Mouse (Mus musculus) cerebellum, adult 11 months (tissue): Measurements from ENCODE around the gene Smarcb1.

ENCODE experiments used
- DNase-seq: peaks from one replicate; pipeline ENCODE4 v3.0.0; 2022

Gene Smarcb1

DNA sequence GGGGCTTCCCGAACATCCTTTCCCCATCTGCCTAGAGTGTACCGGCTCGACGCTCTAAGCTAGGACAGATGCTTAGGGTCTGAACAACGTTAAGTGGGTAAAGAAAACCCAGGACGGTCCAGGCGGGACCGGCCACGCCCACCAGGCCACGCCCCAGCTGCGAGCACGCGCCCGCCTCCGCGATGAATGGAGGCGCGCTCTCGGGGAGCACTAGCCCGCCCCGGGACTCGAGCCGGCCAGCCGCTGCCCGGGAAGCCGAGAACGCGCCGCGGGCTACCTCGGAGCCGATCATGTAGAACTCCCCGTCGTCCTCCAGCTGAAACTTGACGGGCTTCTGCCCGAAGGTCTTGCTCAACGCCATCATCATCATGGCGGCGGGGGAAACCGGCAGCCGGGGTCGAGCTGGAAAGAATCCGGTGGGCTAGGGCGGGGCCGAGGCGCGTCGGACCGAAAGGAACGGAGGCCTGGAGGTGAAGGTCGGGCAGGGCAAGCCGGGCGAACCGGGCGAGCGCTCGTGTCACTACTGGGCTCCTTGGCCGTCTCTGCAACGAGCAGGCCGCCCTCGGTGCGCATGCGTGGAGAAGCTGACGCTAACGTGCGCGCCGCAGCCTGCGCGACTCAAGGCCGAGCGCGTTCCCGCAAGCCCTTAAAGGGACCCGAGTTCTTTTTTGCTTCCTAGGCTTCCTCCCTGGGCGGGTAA, at the start of gene Smarcb1:
Smarcb1 (minus strand) TSS at position 592 of the 700 bp plus-strand sequence.
- DNase-seq: peak; percentile 96

DNA sequence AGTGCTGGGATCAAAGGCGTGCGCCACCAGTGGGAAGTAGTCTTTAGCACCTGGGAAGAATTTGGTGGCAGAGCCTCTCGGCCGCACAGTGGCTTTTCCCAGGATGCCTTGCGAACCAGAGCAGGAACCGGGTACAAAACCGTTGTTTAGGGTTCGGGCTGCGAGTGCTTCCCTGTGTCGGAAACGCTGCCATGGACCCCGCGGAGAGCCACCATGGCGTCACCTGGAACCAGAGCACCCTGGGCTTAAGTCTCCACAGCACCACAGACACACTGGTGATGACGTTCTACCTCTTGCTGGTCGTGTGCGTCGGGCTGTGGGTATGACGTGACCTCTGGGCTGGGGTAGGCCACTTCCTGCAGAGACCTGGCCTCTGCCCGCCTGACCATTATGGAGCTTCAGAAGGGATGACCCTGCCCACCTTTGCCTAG, 33.0 kb upstream of the Smarcb1 start, which contains the start of gene Gm5134:
Gm5134 (plus strand) TSS at position 134 of the 431 bp plus-strand sequence.
- no peak for DNase-seq

DNA sequence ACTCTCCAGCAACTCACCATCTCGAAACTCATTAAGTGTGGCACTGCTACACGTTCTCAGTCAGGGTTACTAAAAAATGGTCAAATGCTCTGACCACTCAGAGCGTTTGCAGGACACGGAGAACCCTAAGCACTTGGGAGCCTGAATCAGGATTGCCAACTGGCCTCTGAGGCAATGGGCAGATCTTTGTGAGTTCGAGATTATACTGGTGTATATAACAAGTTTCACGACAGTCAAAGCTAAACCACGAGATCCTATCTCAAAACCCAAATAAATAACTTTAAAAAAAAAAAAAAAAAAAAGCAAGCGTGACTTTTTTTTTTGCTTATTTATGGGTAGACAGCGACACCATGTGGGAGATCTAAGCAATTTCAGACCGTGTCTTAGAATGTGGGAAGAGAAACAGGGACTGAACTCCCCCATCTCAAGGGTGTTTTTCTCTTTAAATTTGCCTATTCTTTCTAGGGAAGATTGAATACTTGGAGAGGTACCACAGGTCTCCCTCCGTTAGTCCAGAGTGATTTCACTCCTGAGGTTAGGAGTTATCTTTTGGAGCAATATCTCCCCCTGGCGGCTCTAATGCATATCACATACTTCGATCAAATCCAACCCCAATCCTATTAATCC, 30.1 kb upstream of the Smarcb1 start:
- DNase-seq: peak; percentile 57

DNA sequence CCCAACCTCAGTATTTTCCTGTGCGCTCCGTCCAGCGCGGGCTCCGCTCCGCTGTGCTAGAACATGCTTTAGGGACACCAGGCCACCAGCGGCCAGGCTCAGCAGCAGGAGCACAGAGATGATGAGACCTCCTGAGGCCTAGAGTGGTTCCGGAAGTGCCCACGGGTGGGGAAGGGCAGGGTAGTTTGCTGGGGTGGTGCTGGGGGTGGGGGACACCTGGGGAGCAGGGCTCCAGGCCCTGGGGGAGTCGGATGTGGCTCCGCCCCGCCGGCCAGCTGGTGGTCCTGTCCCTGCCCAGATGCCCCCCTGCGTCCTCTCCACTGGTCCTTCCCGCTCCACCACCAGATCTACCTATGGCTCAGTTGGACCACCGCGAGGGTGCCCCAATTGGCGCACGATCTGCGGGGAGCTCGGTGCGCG, 29.4 kb upstream of the Smarcb1 start:
- DNase-seq: no peak

DNA sequence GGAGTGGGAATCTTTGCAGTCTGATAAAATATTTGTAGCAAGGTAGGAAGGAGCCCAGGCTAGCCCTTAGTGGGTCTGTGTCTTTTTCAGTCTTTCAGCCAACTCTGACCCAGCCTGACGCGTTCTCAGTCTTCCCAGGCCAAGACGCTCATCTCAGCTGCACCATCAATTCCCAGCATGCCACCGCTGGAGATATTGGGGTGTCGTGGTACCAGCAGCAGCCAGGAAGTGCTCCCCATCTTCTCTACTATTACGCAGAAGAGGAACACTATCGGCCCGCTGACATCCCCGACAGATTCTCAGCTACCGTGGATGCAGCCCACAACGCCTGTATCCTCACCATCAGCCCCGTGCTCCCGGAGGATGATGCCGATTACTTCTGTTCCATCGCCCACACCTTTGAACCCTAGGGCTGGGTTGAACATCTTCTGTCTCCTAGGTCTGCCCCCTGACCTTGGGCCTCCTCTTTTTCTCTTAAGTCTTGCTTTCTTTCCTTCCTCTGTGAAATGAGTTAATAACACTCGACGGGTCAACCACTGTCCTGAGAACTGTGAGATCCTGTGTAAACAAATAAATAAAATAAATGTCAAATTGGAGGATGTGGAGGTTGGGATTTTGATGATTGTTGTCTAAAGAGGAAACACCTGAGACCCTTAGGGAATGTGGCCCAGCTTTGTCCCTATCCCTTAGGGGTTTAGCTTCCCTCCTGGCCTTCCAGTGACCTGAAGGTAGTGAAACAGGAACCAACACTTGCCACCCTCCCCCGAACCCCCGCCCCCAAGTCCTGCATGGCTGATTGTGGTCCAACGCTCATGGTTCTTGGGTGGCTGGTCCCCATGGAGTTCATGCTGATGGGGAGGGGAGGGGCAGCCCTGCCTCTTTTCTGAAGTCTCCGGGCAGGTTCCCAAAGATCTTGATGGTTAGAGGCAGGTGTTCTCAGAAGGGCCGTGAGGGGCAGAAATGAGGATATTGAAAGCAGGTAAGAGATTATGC, 27.9 kb upstream of the Smarcb1 start:
- no peak for DNase-seq

DNA sequence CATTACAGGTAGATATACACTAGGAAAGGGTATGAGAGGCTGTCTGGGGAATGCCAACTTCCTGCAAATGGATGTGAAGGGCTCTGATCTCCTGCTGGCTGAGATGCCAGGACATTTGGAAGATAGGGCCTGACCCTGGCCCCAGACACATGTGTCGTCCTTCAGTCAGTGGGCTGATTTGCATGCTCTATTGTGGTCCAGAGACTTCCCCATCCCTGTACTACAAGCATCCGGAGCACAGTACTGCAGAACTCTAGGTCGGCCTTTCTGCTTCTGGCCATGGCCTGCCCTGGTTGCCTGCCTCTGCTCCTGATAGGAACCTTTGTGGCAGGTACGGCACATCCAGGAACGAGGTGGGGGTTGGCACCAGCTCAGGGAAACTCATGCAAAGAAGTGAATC, 26.7 kb upstream of the Smarcb1 start:
- DNase-seq: no peak

DNA sequence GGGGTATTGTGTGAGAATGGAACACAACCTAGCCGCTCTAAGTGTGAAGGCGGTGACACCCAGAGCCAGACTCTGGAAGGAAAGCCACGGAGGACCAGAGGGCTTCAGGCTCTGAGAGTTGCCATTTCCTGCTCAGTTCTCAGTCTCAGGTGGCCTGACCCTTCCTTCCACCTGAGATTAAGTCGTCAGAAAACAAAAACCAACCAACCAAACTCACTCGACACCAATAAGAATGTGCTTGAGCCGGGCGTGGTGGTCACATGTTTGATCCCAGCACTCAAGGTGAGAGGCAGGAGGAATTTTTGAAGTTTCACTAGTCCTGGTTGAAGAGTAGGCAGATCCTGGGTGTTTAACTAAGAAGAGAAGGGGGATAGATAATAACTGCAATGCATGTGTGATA, 24.5 kb upstream of the Smarcb1 start:
- DNase-seq: no peak

DNA sequence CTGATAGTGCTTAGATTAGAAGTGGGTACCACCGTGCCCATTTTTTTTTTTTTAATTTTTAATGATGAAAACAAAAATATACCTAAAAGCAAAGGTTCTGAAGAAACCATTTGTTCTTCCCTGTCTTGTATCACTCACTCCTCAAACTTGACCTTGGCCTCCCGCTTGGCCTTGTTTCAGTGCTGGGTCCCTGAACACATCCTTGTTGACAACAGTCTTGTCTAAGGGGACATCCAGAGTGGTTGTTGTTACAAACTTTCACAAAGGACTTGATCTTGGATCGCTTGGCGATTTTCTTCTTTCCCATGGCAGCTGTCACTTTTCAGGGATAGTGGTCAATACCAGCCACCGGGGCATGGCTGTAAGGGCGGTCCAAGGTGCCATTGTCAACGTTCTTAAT, 23.8 kb upstream of the Smarcb1 start:
- DNase-seq: no peak

DNA sequence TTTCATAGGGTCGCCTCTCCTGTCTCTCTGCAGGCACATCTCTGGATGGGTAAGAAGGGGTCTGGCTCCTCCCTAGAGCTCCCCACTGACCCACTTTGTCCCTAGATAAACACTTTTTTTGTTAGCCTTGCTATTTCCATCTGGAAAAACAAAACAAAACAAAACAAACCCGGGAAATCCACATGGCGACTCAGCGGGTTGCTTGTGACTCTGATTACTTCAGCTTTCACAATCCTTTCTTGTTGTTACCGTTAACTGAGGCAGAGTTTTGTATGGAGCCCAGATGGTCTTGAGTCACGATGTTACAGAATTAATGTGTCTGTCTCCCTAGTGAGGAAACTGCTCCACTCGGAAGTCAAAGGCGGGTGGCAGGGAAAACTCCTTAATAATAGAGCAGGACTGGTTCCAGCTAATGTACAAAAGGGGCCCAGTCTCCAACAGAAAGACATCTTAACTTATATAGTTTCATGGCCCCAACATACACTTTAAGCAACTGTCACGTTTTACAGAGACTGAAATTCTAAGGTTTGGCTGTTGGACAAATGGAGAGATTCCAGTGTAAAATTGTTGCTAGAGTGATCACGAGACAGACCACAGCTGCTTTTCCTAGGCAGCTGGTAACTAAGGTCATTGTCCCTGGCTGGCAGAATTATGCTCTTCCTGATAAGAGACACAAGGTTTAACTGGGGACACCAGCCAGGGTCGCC, 22.8 kb upstream of the Smarcb1 start:
- no peak for DNase-seq

DNA sequence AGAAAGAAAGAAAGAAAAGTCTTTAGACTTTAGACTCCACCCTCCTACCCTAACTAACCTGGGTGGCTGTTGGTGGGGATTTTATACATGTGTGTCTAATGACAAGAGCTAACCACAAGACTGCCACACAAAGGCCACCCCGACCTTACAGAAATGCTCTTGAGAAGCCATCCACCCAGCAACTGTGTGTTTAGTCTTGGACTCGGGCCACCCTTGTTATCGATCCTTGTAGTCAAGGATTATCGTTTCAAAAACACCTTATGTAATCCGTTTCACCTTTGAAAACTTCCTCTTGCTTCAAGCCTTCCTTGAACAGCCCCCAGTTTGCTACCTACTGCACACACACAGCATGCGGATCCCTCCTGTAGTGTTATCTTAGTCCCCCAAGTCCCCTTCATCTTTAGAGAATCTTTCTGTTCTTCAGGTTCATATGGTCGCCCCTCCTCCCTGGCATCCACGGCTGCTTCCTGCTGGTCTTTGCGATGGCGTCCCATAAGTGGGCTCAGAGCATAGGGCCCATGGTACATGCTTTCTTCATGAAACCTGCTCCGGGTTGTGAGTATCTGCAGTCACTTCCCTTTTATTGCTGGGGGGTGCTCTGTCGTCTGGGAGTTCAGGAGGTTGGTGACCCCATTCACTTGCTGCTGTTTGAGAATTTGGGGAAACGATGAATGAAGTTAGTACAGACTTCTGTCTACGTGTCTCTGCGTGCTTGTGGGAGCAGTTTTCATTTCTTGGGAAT, 21.5 kb upstream of the Smarcb1 start, which contains the start of gene Vpreb3:
Vpreb3 (plus strand) TSS at position 322 of the 742 bp plus-strand sequence.
- no peak for DNase-seq

DNA sequence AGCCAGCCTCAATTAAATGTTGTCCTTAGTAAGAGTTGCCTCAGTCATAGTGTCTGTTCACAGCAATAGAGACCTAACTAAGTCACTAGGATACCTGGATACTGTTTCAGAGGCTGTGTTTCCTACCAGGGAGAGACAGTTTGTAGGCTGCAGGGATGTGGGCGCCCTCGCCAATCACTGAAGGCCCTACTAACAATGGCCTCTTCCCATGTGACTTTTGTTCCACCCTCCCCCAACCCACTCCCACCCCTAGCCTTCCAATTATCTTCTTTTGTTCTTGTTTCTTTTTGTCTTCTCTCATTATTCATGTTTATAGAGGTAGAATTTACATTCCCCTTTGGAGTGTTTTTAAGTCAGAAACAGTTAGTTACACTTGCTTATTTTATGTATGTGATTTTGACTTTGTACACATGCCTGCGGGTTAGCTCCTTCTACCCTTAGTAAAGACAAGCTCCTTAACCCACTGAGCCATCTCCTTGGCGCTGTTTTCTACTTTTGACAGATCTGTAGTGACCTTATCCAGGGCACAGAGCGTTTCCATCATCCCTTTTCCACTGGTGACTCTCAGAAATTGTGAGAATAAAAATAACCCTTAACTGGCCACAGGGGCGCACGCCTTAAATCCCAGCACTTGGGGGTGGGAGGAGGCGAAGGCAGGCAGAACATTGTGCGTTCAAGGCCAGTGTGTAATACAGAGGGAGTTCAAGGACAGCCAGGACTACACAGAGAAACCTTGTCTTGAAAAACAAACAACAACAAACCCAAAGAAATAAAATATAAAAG, 19.8 kb upstream of the Smarcb1 start:
- DNase-seq: no peak

DNA sequence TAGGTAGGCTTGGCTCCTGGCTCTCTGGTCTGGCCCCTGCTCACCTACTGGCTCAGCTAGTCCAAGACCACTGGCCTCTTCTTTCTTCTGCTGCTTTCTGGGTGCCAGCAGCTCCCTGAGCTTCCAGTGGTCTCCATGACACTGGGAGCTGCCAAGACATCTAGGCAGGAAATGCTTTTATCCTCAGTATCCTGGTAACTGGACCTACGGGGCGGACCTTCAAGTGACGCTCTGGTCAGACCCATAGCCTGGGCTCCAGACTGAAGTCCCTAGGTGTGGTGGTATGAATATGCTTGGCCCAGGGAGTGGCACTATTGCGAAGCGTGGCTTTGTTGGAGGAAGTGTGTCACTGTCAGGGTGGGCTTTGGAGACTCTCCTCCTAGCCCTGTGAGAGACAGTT, 19.1 kb upstream of the Smarcb1 start, which contains the start of gene Gm867:
Gm867 (minus strand) TSS at position 153 of the 400 bp plus-strand sequence.
- DNase-seq: no peak

DNA sequence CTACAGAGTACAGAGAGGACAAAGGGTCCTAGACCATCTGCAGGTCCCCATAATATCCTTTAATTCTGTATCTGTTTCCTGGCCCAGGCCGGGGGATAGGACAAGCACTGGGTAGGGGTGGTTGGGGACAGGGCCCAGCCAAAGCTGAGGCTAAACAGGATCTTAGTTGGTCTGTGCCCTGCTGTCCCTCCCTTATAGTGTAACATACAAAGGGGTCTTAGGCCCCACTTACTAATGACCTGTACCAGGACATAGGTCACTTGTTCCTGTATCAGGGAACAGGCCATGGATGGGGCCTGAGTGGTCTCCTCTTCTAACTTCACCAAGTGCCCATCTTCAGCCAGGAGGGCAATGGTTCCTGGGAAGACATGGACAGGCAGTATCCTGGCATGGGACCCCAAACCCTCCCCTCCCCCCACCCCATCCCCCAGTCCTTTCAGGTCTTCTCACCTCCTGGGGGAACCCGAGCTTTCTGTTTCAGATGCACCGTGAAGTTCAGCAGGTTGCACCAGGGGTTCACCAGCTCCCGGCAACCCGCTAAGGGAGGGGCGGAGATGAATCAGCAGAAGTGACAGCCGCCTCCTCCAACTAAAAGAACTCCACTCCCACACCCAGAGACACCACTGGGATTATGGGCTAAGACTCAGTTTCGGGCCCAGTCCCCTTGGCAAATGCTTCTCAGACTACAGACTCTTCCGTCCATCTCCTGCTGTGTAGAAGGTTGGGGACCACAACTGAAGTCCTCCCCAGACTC, 18.2 kb upstream of the Smarcb1 start:
- DNase-seq: no peak

DNA sequence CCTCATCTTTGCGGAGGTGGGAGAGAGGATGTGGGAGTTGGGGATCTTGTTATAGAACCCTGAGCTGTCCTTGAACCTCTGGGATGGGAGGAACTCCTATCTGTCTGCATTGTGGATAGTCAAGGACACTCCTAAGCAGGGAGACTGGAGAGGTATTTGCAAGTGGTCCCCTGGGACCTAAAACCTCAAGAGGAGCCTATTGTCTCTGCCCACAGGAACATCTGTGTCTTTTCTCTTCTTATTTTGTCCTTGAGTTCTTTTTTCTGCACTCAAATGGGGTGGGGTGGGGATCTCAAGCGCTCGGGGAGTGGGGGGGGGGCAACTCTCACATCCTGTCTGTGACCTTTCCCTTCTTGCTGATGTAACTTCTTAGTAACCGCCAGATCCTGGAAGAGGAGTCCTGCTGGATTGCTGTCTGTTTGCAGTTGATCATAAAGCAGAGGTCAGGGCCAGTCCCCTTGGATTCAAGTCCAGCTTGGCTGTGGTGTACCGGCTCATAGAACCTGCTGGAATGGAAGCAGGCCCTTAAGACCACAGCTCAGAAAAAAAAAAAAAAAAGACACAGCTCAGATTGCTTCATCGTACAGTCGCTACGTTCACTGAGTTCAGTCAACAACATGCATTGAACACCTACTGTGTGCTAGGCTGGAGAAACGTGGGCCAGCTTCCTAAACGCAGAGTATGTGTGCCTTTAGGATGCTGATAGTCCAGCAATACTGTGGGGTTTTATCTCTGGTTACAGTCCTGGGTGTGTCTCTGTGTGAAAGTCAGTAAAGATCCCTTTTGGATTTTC, 16.6 kb upstream of the Smarcb1 start:
- no peak for DNase-seq

DNA sequence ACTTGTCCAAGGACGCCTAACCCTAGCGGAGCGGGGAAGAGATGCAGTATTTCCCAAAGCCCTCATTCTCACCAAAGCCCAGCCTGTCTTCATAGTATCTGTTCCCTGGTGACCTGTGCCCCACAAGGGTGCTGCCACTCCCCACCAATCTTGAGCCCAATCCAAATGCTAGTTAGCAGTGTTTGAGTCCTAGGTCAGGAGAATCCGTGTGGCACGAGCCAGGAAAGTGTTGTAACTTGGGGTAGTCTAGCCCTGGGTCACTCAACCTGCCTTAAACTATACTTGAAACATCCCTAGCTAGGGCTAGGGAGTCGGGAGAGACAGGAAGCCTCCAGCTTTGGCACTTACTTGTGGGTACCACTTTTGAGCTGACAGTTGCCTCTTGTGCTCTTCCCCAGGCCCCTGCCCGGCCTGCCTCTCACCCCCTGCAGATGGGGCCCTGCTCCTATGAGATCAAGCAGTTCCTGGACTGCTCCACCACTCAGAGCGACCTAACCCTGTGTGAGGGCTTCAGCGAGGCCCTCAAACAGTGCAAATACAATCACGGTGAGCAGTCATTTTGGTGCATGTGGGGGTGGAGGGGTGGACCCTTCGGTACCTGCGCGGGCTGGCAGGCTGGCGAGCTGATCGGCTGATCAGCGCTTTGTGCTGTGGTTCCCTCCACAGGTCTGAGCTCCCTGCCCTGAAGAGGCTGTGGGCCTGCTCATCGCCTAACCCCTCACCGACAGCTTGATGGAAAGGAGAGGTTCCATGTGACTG, 15.7 kb upstream of the Smarcb1 start:
- peak; percentile 28 for DNase-seq

DNA sequence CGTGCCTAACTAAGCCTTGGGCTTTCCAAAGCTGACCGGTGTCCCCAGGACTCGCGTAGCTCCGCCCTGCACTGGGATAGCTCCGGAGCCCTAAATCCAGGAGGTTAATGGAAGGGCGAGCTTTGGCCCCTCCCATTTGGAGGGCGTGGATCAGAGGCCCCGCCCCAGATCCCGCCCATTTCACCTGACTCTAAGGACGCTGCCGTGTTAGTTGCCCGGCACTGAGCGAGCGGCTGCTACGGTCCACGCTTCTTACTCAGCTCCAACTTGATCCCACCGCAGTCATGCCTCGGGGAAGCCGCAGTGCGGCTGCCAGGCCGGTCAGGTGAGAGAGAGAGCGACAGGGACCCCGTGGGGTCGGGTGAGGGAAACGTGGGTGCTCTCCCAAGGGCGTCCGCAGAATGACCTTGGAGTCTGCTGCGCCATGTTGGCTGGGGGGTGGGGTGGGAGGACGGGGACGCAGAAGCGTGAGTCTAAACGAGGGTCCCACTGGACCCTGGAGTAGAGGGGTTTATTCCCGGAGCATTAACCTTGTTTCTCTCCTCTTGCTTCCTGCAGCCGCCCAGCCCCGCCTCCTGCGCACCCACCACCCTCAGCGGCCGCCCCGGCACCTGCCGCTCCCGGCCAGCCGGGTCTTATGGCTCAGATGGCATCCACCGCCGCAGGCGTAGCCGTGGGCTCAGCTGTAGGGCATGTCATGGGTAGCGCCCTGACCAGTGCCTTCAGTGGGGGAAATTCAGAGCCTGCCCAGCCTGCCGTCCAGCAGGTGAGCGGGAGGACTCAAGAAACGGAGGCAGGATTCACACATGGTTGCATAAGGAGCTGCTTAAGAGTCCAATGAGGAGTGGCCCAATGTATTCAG, 14.5 kb upstream of the Smarcb1 start, which contains the start of gene Mmp11:
Mmp11 (minus strand) TSS at position 817 of the 862 bp plus-strand sequence.
- peak; percentile 84 for DNase-seq

DNA sequence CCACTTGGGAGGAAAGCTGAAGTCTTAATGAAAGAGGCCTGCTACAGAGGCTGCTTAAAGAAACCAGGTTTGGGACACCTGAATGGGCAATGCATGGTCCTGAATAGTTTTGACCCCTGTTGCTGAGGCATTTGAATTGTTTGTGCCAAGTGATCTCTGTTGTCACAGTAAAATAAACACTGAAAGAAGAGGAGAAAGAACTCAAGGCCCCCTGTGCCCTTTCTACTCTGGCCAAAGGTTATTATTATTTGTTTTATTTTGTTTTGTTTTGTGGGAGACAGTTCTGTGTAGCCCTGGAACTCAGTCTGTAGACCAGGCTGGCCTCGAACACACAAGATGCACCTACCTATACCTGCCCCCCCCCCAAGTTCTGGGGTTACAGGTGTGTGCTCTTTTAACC, 13.6 kb upstream of the Smarcb1 start:
- DNase-seq: no peak
